Mouse (Mus musculus) spleen, postnatal 36 days (tissue): ENCODE results near the gene Tmco1.

Experiments used
- DNase-seq, 2 experiments: peaks; one replicate each; pipeline ENCODE4 v3.0.0; 2022; ENCODE audit warnings: low spot score in 2 of 2, mixed read lengths in 1 of 2

Gene Tmco1

GRCm38 (mm10) chr1:167308261-167309054, at the start of gene Tmco1:
Gene Tmco1 (plus strand): TSS chr1:167308378.
- peak; percentile 97 to 98 for DNase-seq

DNA sequence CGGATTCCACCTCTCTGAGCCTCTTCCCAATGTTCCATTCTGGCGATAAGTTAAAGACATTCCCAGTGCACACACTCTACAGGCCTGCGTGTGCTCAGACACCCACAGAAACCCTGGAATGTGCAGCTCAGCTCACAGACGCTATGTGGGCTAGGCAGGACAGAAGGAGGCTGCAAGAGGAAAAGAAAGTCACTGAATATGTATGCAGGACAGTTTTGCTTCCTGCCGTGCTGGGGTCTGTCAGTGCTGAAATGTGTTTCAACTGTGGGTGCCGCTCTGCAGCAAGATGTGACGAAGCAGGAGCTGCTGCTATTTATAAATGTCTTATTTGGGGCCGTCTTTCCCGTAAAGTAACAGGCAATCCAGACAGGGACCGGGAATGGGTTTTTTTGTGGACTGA, 48.5 kb upstream of the Tmco1 start:
- DNase-seq: no peak

DNA sequence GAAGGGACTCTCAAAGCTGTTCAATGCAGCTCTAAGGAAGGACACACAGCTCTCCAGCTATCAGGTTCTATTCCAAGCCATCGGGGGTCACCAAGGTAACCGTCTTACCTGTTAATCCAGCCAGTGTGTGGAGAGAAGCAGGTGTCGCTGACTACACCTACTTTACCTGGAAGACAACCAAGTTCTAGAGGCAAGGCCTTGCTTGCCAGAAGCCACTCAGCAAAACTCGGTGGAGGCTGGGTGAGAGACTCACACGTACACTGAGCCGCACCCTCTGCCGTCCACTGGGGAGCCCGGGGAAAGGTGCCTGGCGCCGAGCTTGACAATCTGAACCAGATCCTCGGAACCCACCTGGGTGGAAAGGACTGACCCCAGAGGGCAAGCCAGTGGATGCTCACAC, 46.4 kb upstream of the Tmco1 start:
- DNase-seq: no peak

DNA sequence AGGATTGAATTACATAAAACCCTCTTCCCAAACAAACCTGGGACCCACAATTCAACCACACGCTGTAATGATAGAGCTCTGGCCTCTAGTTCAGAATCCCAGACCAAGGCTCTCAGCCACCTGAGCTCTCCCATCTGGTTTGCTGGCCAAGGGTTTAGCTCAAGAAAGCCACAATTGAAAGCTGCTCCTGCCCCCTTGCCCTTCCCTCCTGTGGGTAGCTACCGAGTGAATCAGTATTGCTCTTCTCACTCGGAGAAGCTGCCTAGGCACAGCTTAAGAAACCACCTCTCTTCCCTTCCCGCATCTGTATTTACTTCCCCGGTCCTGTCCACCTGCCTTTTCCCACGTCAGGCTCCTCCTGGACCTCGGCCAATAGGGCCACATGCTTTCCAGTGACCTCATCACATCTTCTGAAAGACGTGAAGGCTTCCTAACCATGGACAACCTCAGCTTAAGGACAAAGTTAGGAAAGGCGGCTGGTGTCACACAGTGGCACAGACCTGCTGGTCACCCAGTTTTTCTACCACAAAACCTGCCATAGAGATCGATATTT, 45.6 kb upstream of the Tmco1 start:
- DNase-seq: no peak

DNA sequence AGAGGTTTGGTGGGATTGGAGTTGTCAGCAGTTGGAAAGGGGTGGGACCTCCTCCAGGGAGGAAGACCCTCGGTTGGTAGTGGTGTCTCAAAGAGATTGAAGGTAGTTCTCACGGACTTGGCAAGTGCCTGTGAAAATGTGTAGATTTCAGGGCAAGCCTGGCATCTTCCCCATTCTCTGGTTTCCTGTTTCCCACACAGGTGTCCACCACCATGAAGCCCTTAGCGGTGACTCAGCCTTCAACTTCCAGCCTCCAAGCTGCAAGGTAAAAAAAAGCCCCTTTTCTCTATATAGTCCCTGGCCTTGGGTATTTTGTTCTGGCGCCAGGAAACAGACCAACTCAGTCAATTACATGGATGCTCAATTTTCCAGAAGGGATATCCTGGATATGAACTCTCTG, 42.8 kb upstream of the Tmco1 start:
- DNase-seq: no peak

GRCm38 (mm10) chr1:167266720-167267119, 41.5 kb upstream of the Tmco1 start:
- DNase-seq: no peak

GRCm38 (mm10) chr1:167268360-167269063, 39.7 kb upstream of the Tmco1 start:
- DNase-seq: no peak

DNA sequence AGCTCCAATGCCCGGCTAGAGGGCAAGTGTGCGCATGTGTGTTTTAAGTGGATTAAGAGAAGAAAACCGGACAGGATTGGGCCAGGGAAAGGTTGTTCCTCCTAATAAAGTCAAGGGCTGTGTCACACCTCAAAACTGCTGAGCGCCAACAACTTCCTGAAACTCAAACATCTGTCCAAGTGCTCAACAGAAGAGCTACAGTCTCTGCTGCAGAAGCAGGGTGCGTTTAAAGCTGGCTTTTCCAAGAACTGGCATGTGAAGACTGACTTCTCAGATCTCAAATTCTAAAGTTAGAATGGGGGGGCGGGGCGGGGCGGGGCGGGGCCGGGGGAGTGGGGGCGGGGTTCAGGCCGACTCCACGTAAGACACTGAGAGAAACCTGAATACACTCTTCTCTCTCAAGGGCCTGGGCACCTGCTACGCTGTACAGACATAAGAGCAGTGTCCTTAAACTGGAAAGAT, 38.8 kb upstream of the Tmco1 start:
- no peak for DNase-seq

- DNase-seq: no peak
Observed at GRCm38 (mm10) chr1:167269856-167270270, 38.3 kb upstream of the Tmco1 start.

DNA sequence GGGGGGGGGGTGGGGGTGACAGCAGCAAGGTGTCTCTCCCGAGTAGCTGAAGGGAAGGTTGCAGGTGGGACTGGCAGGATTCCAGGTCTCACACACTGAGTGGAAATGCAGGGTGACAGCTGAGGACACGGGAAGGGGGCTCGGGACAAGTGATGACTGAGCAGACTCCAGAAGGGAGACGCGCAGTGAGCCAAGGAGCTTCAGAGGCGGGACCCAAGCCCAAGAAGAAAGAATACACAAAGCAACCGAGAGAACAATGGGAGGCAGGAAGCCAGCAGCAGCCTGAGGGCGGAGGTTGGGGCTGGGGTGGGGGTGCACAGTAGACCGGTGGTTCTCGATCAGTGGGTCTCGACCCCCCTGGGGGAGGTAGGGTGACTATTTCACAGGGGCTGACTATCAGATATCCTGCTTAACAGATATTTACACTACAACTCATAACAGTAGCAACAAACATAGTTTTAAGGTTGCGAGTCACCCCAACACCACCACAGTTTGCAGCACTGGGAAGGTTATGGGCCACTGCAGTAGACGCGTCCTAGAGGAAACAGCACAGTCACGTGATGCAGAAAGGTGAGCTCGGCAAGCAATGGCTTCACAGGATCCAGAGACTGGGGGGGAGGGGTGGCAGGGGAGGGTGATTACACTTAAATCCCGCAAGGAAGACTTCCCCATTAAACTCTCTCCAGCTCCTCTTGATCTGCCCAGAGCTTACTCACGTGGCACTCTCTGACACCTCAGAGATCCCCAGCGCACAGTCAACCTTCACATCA, 37.7 kb upstream of the Tmco1 start:
- DNase-seq: no peak

DNA sequence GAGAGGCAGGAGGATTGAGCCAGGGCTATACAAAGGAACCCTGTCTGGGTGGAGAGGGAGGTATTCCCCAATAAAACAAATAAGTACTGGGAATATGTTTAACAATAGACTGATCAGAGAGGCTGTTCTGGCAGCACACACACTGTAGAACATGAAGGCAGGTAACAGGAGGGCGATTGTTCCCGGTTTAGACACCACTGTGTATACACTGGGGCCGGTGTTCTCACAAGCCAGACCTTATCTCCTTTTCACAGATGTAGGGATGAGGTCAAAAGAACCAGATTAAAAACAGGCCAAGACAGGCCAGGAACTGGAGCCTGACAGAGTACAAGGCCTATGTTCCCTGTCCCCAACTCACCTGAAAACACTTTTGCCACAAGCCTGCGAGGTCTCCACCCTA, 36.9 kb upstream of the Tmco1 start:
- no peak for DNase-seq

DNA sequence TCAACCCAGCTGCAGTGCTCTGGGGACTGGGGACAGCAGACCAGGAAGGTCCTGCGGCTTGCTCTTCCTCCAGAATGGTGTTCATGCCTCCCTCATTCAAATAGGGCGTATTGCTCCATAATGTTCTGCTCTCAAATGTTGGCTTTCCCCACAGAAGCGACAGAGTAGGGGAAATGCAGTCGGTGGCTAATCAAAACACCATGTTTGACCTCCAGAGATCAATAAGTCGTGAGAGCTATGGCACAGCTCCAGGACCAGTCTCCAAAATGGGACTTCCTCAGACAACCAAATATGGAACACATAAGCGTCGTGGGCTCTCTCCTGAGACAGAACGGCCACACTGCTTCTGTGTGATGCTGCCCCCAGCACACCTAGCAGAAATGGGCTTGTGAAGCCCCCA, 36.3 kb upstream of the Tmco1 start:
- no peak for DNase-seq

DNA sequence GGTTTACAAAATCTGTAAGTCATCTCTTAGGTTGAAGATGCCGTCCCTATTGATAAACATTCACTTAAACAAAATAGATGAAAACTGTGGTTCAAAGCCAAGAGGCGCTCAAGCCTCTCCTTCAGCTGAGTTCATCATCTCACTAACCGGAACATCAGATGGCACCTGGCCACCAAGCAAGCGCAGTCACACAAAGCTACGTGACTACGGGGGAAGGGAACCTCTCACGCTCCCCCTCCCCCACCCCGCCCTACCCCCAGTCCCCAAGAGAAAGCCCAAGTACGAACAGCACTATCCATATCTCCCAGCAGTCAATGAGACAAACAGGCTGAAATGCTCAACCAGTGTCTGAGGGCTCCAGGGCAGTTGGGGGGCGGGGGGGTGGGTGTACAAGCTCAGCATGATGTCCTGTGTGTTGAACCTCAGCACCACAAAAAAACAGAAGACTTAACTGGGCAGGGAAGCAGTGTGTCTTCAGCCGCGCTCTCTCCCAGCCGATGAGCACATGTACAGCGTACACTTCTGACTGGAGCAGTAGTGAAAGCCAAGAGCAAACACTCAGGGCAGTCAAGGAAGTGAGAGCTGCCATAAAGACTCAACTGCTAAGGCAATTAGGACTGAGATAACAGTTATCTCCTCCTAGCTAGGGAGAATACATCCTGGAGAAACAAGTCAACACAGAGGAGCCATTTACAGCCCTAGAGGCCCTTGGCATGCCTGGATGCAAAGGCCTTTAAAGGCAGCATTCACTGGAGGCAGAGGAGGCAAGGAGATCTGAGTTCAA, 34.6 kb upstream of the Tmco1 start:
- no peak for DNase-seq

- no peak for DNase-seq
Observed at GRCm38 (mm10) chr1:167274646-167275390, 33.4 kb upstream of the Tmco1 start.

DNA sequence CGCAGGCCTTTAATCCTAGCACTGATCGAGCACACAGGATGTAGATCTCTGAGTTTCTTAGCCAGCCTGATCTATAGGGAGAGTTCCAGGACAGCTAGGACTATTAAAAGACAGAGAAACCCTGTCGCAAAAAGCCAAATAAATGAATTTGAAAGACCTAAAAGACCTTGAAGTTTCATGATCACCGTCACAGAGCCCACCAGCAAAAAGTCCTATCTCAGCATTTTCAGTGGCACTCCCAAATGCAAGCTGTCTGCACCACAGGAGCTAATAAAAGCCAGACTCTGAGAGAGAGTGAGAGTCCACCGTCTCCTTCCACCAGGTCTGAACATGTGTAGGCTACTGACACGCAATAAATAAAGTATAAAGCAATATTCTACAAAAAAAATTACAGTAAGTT, 29.8 kb upstream of the Tmco1 start:
- DNase-seq: no peak

- no peak for DNase-seq
Observed at GRCm38 (mm10) chr1:167279160-167279715, 28.9 kb upstream of the Tmco1 start.

GRCm38 (mm10) chr1:167280061-167280460, 28.1 kb upstream of the Tmco1 start:
- no peak for DNase-seq

DNA sequence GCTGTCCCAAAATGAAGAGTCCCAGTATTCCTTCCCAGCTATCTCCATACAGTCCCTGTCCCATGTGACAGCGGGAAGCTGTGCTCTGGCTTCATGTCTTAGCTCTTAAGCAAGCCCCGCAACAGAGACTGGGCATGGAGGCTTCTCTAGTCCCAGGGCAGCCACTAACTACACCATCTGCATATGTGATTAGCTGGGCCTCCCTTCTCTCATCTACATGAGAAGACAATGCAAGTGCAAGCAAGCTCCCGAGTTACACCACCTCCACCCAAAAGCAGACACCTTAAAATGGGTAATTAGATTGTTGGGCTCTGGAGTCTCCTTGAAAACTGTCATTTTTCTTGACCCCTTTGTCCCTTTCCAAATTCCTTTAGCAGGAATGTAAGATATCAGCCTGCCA, 26.1 kb upstream of the Tmco1 start:
- DNase-seq: no peak

- no peak for DNase-seq
Observed at GRCm38 (mm10) chr1:167282768-167283167, 25.4 kb upstream of the Tmco1 start.
